8 mouse cellular contexts compared by ENCODE assay signal in the genomic region with DNA sequence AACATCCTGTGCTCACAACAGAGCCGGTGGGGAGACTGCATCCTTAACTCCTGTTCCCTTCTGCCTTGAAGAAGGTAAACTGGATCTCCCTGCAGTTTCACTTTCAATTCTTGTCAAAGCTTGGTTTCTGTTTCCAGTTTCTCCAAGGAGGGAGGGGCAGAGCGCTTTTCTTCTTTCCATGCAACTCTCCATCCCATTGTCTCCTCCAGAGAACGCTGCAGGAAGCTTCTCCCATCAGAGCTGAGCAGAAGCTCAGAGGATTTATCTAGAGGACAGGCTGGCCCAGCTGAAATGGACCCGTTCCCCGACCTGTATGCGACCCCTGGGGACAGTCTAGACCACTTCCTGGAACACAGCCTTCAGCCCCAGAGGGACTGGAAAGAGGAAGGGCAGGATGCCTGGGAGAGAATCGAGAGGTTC. TPM values are rescaled to one million over a fixed set of nuclear protein-coding genes. Genes with fewer than 3 reads are reported as not detected.
DNase-seq lines count a peak whose midpoint lies in the region; ATAC-seq lines count a peak whose summit lies in the region.

No protein-coding gene starts in this region.

- WGBS in heart, embryonic 12.5 days: 11% methylated on average over 7 of the region's 7 CpGs
- WGBS in kidney, embryonic 15.5 days: 10% methylated on average over 7 of the region's 7 CpGs

- H3K4me2 ChIP-seq in heart, embryonic 12.5 days: peak overlapping the region; percentile 52
- peak overlapping the region; percentile 50 for H3K4me2 ChIP-seq in kidney, embryonic 15.5 days

- H3K4me3 ChIP-seq in heart, embryonic 12.5 days: peak overlapping the region; percentile 31
- peak overlapping the region; percentile 24 for H3K4me3 ChIP-seq in kidney, embryonic 15.5 days (replicated peaks)

- peaks cover 11% of the 10 kb centered on the region for H3K4me1 ChIP-seq in heart, embryonic 12.5 days (replicated peaks)
- H3K4me1 ChIP-seq in kidney, embryonic 15.5 days: peaks cover 14% of the 10 kb centered on the region

- no peaks in the 10 kb centered on the region for H3K36me3 ChIP-seq in heart, embryonic 12.5 days
- no peaks in the 10 kb centered on the region for H3K36me3 ChIP-seq in kidney, embryonic 15.5 days

- H3K9me3 ChIP-seq in heart, embryonic 12.5 days (replicated peaks): no peaks in the 10 kb centered on the region
- no peaks in the 10 kb centered on the region for H3K9me3 ChIP-seq in kidney, embryonic 15.5 days (replicated peaks)

- peaks cover 11% of the 10 kb centered on the region; the same call in 1 of the 2 replicates for H3K27me3 ChIP-seq in heart, embryonic 12.5 days (replicated peaks)
- H3K27me3 ChIP-seq in kidney, embryonic 15.5 days: no peaks in the 10 kb centered on the region; the same call in 1 of the 2 replicates

- H3K9ac ChIP-seq in heart, embryonic 12.5 days: peak overlapping the region; percentile 17; the same call in 1 of the 2 replicates
- peak overlapping the region; percentile 31; the same call in 1 of the 2 replicates for H3K9ac ChIP-seq in kidney, embryonic 15.5 days

- no peak for ATAC-seq in heart, embryonic 12.5 days (ENCODE audit: insufficient number of reproducible peaks, low FRiP score)
- ATAC-seq in kidney, embryonic 15.5 days (replicated peaks; ENCODE audit: low FRiP score): no peak

- peak; percentile 53 to 82 for DNase-seq in adrenal gland, adult (ENCODE audit: inconsistent age in 2 of 2, low spot score in 1 of 2)
- DNase-seq in adrenal gland, postnatal 25 days: no peak
- peak; percentile 40 for DNase-seq in adrenal gland, postnatal 10 days
- peak; percentile 57 for DNase-seq in lung, postnatal 25 days (ENCODE audit: low spot score)
- DNase-seq in testis, postnatal 14 days (ENCODE audit: low spot score): peak; percentile 31
- DNase-seq in cerebellum, adult 9-11 months: no peak

- H3K27ac ChIP-seq in heart, embryonic 12.5 days (ENCODE audit: poor library complexity, severe bottlenecking): no peak overlapping the region
- H3K27ac ChIP-seq in kidney, embryonic 15.5 days: 0 out of 2 replicates have a peak overlapping the region, but pooled peaks have one; percentile 22

RNA-seq across cellular contexts. Expression of gene Oasl2, which starts 0.6 kb away (rescaled TPM):
- total RNA-seq in adrenal gland, postnatal 25 days (2021): 10.7 and 18.9 TPM in 2 replicates
- total RNA-seq in adrenal gland, postnatal 10 days (2021): 1 to 10 TPM; 4.3 to 8.2 TPM
- polyA plus RNA-seq in heart, embryonic 12.5 days (2016; fragmentation: Nextera tagmentation; extraction: Ambion mirVana): 3.8 and 4.0 TPM in 2 replicates
- 4.2 and 6.2 TPM in 2 replicates for polyA plus RNA-seq in kidney, embryonic 15.5 days (2015; fragmentation: Nextera tagmentation; extraction: Ambion mirVana)

RNA-seq across cellular contexts. Expression of gene Oasl1, which starts 25.7 kb away (rescaled TPM):
- total RNA-seq in adrenal gland, postnatal 25 days (2021): 1.3 and 1.8 TPM in 2 replicates
- total RNA-seq in adrenal gland, postnatal 10 days (2021): 1 to 10 TPM in 1 of 2 experiments, under 1 TPM in 1; 0.70 to 1.5 TPM
- polyA plus RNA-seq in heart, embryonic 12.5 days (2016; fragmentation: Nextera tagmentation; extraction: Ambion mirVana): 0.46 and 0.65 TPM in 2 replicates
- 1.6 and 2.0 TPM in 2 replicates for polyA plus RNA-seq in kidney, embryonic 15.5 days (2015; fragmentation: Nextera tagmentation; extraction: Ambion mirVana)

RNA-seq across cellular contexts. Expression of gene Gm9936, which starts 38.9 kb away (rescaled TPM):
- 0.09 TPM in 1 of 2 replicates, not detected in the other for total RNA-seq in adrenal gland, postnatal 25 days (2021)
- total RNA-seq in adrenal gland, postnatal 10 days (2021): under 1 TPM in 1 of 2 experiments, not detected in 1; 0.21 TPM
- polyA plus RNA-seq in heart, embryonic 12.5 days (2016; fragmentation: Nextera tagmentation; extraction: Ambion mirVana): 0.06 TPM in 1 of 2 replicates, not detected in the other
- 0.06 TPM in 1 of 2 replicates, not detected in the other for polyA plus RNA-seq in kidney, embryonic 15.5 days (2015; fragmentation: Nextera tagmentation; extraction: Ambion mirVana)

RNA-seq across cellular contexts. Expression of gene 4930519G04Rik, which starts 43.9 kb away (rescaled TPM):
- not detected in 2 replicates for total RNA-seq in adrenal gland, postnatal 25 days (2021)
- not detected for total RNA-seq in adrenal gland, postnatal 10 days (2021)
- not detected in 2 replicates for polyA plus RNA-seq in heart, embryonic 12.5 days (2016; fragmentation: Nextera tagmentation; extraction: Ambion mirVana)
- not detected in 2 replicates for polyA plus RNA-seq in kidney, embryonic 15.5 days (2015; fragmentation: Nextera tagmentation; extraction: Ambion mirVana)

RNA-seq across cellular contexts. Expression of gene 2210016L21Rik, which starts 44.6 kb away (rescaled TPM):
- 34.0 and 46.2 TPM in 2 replicates for total RNA-seq in adrenal gland, postnatal 25 days (2021)
- 10 to 100 TPM; 34.3 to 35.8 TPM for total RNA-seq in adrenal gland, postnatal 10 days (2021)
- 37.2 and 40.9 TPM in 2 replicates for polyA plus RNA-seq in heart, embryonic 12.5 days (2016; fragmentation: Nextera tagmentation; extraction: Ambion mirVana)
- polyA plus RNA-seq in kidney, embryonic 15.5 days (2015; fragmentation: Nextera tagmentation; extraction: Ambion mirVana): 62.8 and 68.0 TPM in 2 replicates

Comparison
In these comparisons a context has a peak if more than half of its experiments do, and no peak if none do; other contexts are left out.
1. DNase-seq: peak in adrenal gland, adult (2 of 2), adrenal gland, postnatal 10 days (single experiment), lung, postnatal 25 days (single experiment) and testis, postnatal 14 days (single experiment); none in adrenal gland, postnatal 25 days (single experiment) and cerebellum, adult 9-11 months (single experiment).